Mouse (Mus musculus): ENCODE measurements around the gene Sh3glb2.

Gene Sh3glb2

GRCm38 (mm10) chr2:30336174-30336915, 22.8 kb downstream of the Sh3glb2 start:
- no peak for DNase-seq

- no peak for DNase-seq
Observed at GRCm38 (mm10) chr2:30335324-30335723, 23.8 kb downstream of the Sh3glb2 start.

- DNase-seq, result no peak
Observed at GRCm38 (mm10) chr2:30328791-30329190, 30.3 kb downstream of the Sh3glb2 start.

GRCm38 (mm10) chr2:30327276-30327675, 31.9 kb downstream of the Sh3glb2 start:
- DNase-seq, result no peak

GRCm38 (mm10) chr2:30325296-30325695, 33.8 kb downstream of the Sh3glb2 start:
- DNase-seq, result no peak

- no peak for DNase-seq
Observed at GRCm38 (mm10) chr2:30323111-30323510, 36.0 kb downstream of the Sh3glb2 start.

GRCm38 (mm10) chr2:30319260-30319659, 39.9 kb downstream of the Sh3glb2 start:
- no peak for DNase-seq

- DNase-seq, result no peak
Observed at GRCm38 (mm10) chr2:30316955-30317354, 42.2 kb downstream of the Sh3glb2 start.

- DNase-seq, result no peak
Observed at GRCm38 (mm10) chr2:30316136-30316535, 43.0 kb downstream of the Sh3glb2 start.

- no peak for DNase-seq
Observed at GRCm38 (mm10) chr2:30311481-30311880, 47.7 kb downstream of the Sh3glb2 start.

GRCm38 (mm10) chr2:30309351-30309750, 49.8 kb downstream of the Sh3glb2 start:
- DNase-seq, result no peak

GRCm38 (mm10) chr2:30306087-30306486, 53.0 kb downstream of the Sh3glb2 start:
- DNase-seq, result no peak

GRCm38 (mm10) chr2:30299966-30300365, 59.2 kb downstream of the Sh3glb2 start:
- no peak for DNase-seq

- no peak for DNase-seq
Observed at GRCm38 (mm10) chr2:30299525-30299924, 59.6 kb downstream of the Sh3glb2 start.

All from right cerebral cortex, postnatal 25 days (tissue).